7 mouse cellular contexts compared by ENCODE assay signal in genomic region chr8:47370421-47371080, GRCm38 (mm10).
DNase-seq lines count a peak whose midpoint lies in the region; ATAC-seq lines count a peak whose summit lies in the region.

No protein-coding gene starts in this region.

- H3K36me3 ChIP-seq in midbrain, embryonic 12.5 days, result no peaks in the 10 kb centered on the region

- H3K4me1 ChIP-seq in midbrain, embryonic 12.5 days, result peaks cover 13% of the 10 kb centered on the region

- H3K4me3 ChIP-seq in midbrain, embryonic 12.5 days, result no peak overlapping the region

- 30% methylated on average over 15 of the region's 15 CpGs for WGBS in midbrain, embryonic 12.5 days

- H3K4me2 ChIP-seq in midbrain, embryonic 12.5 days (replicated peaks), result no peak overlapping the region

- no peaks in the 10 kb centered on the region for H3K9me3 ChIP-seq in midbrain, embryonic 12.5 days

- no peak overlapping the region for H3K9ac ChIP-seq in midbrain, embryonic 12.5 days (replicated peaks)

- H3K27me3 ChIP-seq in midbrain, embryonic 12.5 days, result no peaks in the 10 kb centered on the region; the same call in 1 of the 2 replicates

- peak; percentile 50 for DNase-seq in T-cell, adult 2 months (ENCODE audit: low spot score)
- DNase-seq in cerebellum, adult 9-11 months, result peak; percentile 87
- DNase-seq in frontal cortex, postnatal 25 days (ENCODE audit: low spot score in 2 of 2), result peak; percentile 71 to 77
- peak; percentile 76 to 91 for DNase-seq in left cerebral cortex, adult 9 months (ENCODE audit: low spot score in 2 of 2)
- DNase-seq in skeletal muscle tissue, adult 2 months (ENCODE audit: low read depth, low spot score), result peak; percentile 77

- ATAC-seq in inflammation-experienced regulatory T-cells, adult 6 months, result peak; percentile 65
- peak; percentile 75 for ATAC-seq in midbrain, embryonic 12.5 days (ENCODE audit: low FRiP score, low read depth)

- no peak overlapping the region for H3K27ac ChIP-seq in midbrain, embryonic 12.5 days (replicated peaks)
